Mouse (Mus musculus) embryonic fibroblast, embryonic 13.5 days (primary cell): ENCODE measurements around the gene Taf15.

Experiments
- CTCF ChIP-seq: IDR thresholded peaks from 2 replicates; pipeline ENCODE4 v1.5.1; 2011; ENCODE audit warnings: mild to moderate bottlenecking, control low read depth, low read length, moderate library complexity, borderline replicate concordance; ENCODE audit not compliant: insufficient read depth
- POLR2A ChIP-seq: IDR thresholded peaks from 2 replicates; pipeline ENCODE4 v1.6.1; 2011; ENCODE audit warnings: low read depth, mild to moderate bottlenecking, control low read depth, low read length, moderate library complexity

GRCm38 (mm10) chr11:83443824-83444223 is 29.1 kb upstream of the Taf15 start:
- TF ChIP-seq CTCF (no peak), POLR2A (no peak)
